Mouse (Mus musculus) retina, postnatal 7 days (tissue): Measurements from ENCODE around the gene Cox4i2.

ENCODE experiments used
- DNase-seq: peaks from one replicate; pipeline ENCODE4 v3.0.0-alpha.2; 2012; ENCODE audit warnings: low read depth, low spot score

The Cox4i2 gene

GRCm38 (mm10) chr2:152734984-152735383 lies 19.0 kb upstream of the Cox4i2 start:
- peak; percentile 89 for DNase-seq

GRCm38 (mm10) chr2:152736090-152736601 lies 17.8 kb upstream of the Cox4i2 start, which contains the start of gene Id1:
Id1 (plus strand) TSS chr2:152736251.
- DNase-seq, result peak; percentile 49

GRCm38 (mm10) chr2:152736748-152737147 lies 17.2 kb upstream of the Cox4i2 start:
- no peak for DNase-seq

GRCm38 (mm10) chr2:152737306-152738221 lies 16.4 kb upstream of the Cox4i2 start:
- no peak for DNase-seq

GRCm38 (mm10) chr2:152738341-152738740 lies 15.6 kb upstream of the Cox4i2 start:
- DNase-seq, result no peak

- DNase-seq, result no peak
Measured at GRCm38 (mm10) chr2:152739031-152739841, 14.7 kb upstream of the Cox4i2 start.

- no peak for DNase-seq
Measured at GRCm38 (mm10) chr2:152739842-152740260, 14.1 kb upstream of the Cox4i2 start.

- DNase-seq, result no peak
Measured at GRCm38 (mm10) chr2:152740490-152740889, 13.5 kb upstream of the Cox4i2 start.

GRCm38 (mm10) chr2:152741153-152742041 lies 12.6 kb upstream of the Cox4i2 start:
- no peak for DNase-seq

GRCm38 (mm10) chr2:152742435-152742834 lies 11.5 kb upstream of the Cox4i2 start:
- DNase-seq, result no peak

- DNase-seq, result no peak
Measured at GRCm38 (mm10) chr2:152756474-152757393, 2.8 kb downstream of the Cox4i2 start.

GRCm38 (mm10) chr2:152757478-152757877 lies 3.5 kb downstream of the Cox4i2 start:
- DNase-seq, result no peak

- no peak for DNase-seq
Measured at GRCm38 (mm10) chr2:152758351-152758750, 4.4 kb downstream of the Cox4i2 start.

GRCm38 (mm10) chr2:152763310-152763709 lies 9.3 kb downstream of the Cox4i2 start:
- no peak for DNase-seq

- DNase-seq, result no peak
Measured at GRCm38 (mm10) chr2:152764172-152765044, 10.4 kb downstream of the Cox4i2 start.

- no peak for DNase-seq
Measured at GRCm38 (mm10) chr2:152765045-152765674, 11.2 kb downstream of the Cox4i2 start.

GRCm38 (mm10) chr2:152766387-152767123 lies 12.6 kb downstream of the Cox4i2 start:
- DNase-seq, result peak; percentile 75
